Mouse (Mus musculus): ENCODE data around the gene Prkar2b. TPM values are rescaled to one million over a fixed set of nuclear protein-coding genes. Genes with fewer than 3 reads are reported as not detected.

Gene Prkar2b
- polyA plus RNA-seq, 1 experiment from 2014 or later, result 22.6 TPM

GRCm38 (mm10) chr12:31949759-31950658 is 111.1 kb downstream of the Prkar2b start, which contains the start of gene Hbp1:
TSS of gene Hbp1 (minus strand) at chr12:31950535.
- Histone ChIP-seq H3K4me1 (ENCODE audit: control insufficient read depth, insufficient read depth, low read length) (peaks cover 7% of the 10 kb centered on the region), H3K9ac (ENCODE audit: low read length) (peak within 1 kb of the TSS; percentile 96), H3K27me3 (ENCODE audit: control insufficient read depth, insufficient read depth, low read length) (no peaks in the 10 kb centered on the region), H3K9me3 (replicated peaks; ENCODE audit: control insufficient read depth, low read length) (no peaks in the 10 kb centered on the region), H3K4me2 (ENCODE audit: low read depth, low read length) (peak within 1 kb of the TSS; percentile 75), H3K4me3 (replicated peaks; ENCODE audit: low read length) (peak within 1 kb of the TSS; percentile 87), H3K27ac (ENCODE audit: low read length) (peak within 1 kb of the TSS; percentile 99), H3K36me3 (ENCODE audit: control insufficient read depth, insufficient read depth, low read length) (no peaks in the 10 kb centered on the region)
- ATAC-seq (ENCODE audit: insufficient read depth, low FRiP score), result peak; percentile 96
- 1% methylated on average over 63 of the region's 71 CpGs for WGBS

- Histone ChIP-seq H3K9me3 (replicated peaks; ENCODE audit: control insufficient read depth, low read length) (no peaks in the 10 kb centered on the region), H3K27me3 (ENCODE audit: control insufficient read depth, insufficient read depth, low read length) (no peaks in the 10 kb centered on the region), H3K27ac (ENCODE audit: low read length) (peak overlapping the region; percentile 99), H3K36me3 (ENCODE audit: control insufficient read depth, insufficient read depth, low read length) (no peaks in the 10 kb centered on the region), H3K4me1 (ENCODE audit: control insufficient read depth, insufficient read depth, low read length) (peaks cover 7% of the 10 kb centered on the region), H3K4me3 (replicated peaks; ENCODE audit: low read length) (peak overlapping the region; percentile 87), H3K9ac (ENCODE audit: low read length) (peak overlapping the region; percentile 96), H3K4me2 (ENCODE audit: low read depth, low read length) (peak overlapping the region; percentile 65)
- WGBS, result under 1% methylated on average over 57 of the region's 58 CpGs
- ATAC-seq (ENCODE audit: insufficient read depth, low FRiP score), result peak; percentile 80
These were observed 111.8 kb downstream of the Prkar2b start for GRCm38 (mm10) chr12:31949193-31949741.

- H3K36me3 ChIP-seq (ENCODE audit: control insufficient read depth, insufficient read depth, low read length), result peaks cover 6% of the 10 kb centered on the region; the same call in 1 of the 2 replicates
- no peaks in the 10 kb centered on the region for H3K27me3 ChIP-seq (ENCODE audit: control insufficient read depth, insufficient read depth, low read length)
- 22% methylated on average over 7 of the region's 7 CpGs for WGBS
These were observed 112.7 kb downstream of the Prkar2b start for GRCm38 (mm10) chr12:31948101-31949000.

GRCm38 (mm10) chr12:31947476-31947875 is 113.6 kb downstream of the Prkar2b start:
- H3K36me3 ChIP-seq (ENCODE audit: control insufficient read depth, insufficient read depth, low read length), result peaks cover 15% of the 10 kb centered on the region
- WGBS, result 85% methylated on average over 5 of the region's 5 CpGs
- H3K4me3 ChIP-seq (replicated peaks; ENCODE audit: low read length), result no peak overlapping the region
- no peak overlapping the region for H3K4me2 ChIP-seq (ENCODE audit: low read depth, low read length)
- no peaks in the 10 kb centered on the region for H3K9me3 ChIP-seq (replicated peaks; ENCODE audit: control insufficient read depth, low read length)
- ATAC-seq (ENCODE audit: insufficient read depth, low FRiP score), result no peak
- no peak overlapping the region for H3K9ac ChIP-seq (ENCODE audit: low read length)
- H3K27ac ChIP-seq (ENCODE audit: low read length), result no peak overlapping the region
- H3K4me1 ChIP-seq (ENCODE audit: control insufficient read depth, insufficient read depth, low read length), result peaks cover 7% of the 10 kb centered on the region
- no peaks in the 10 kb centered on the region for H3K27me3 ChIP-seq (ENCODE audit: control insufficient read depth, insufficient read depth, low read length)

More at GRCm38 (mm10) chr12:31948101-31949000, 112.7 kb downstream of the Prkar2b start:
- Histone ChIP-seq H3K9ac (ENCODE audit: low read length) (peak overlapping the region; percentile 96), H3K27ac (ENCODE audit: low read length) (peak overlapping the region; percentile 99; the same call in 1 of the 2 replicates), H3K4me1 (ENCODE audit: control insufficient read depth, insufficient read depth, low read length) (peaks cover 7% of the 10 kb centered on the region), H3K4me3 (replicated peaks; ENCODE audit: low read length) (peak overlapping the region; percentile 87), H3K4me2 (ENCODE audit: low read depth, low read length) (peak overlapping the region; percentile 65), H3K9me3 (replicated peaks; ENCODE audit: control insufficient read depth, low read length) (no peaks in the 10 kb centered on the region)
- ATAC-seq (ENCODE audit: insufficient read depth, low FRiP score), result no peak

GRCm38 (mm10) chr12:31944405-31944804 is 116.7 kb downstream of the Prkar2b start:
- 80% methylated on average over 2 of the region's 2 CpGs for WGBS
- Histone ChIP-seq H3K9ac (ENCODE audit: low read length) (no peak overlapping the region), H3K4me1 (ENCODE audit: control insufficient read depth, insufficient read depth, low read length) (peaks cover 2% of the 10 kb centered on the region; the same call in 1 of the 2 replicates), H3K27me3 (ENCODE audit: control insufficient read depth, insufficient read depth, low read length) (no peaks in the 10 kb centered on the region), H3K4me2 (ENCODE audit: low read depth, low read length) (no peak overlapping the region), H3K4me3 (replicated peaks; ENCODE audit: low read length) (no peak overlapping the region), H3K36me3 (ENCODE audit: control insufficient read depth, insufficient read depth, low read length) (peaks cover 20% of the 10 kb centered on the region), H3K27ac (ENCODE audit: low read length) (no peak overlapping the region), H3K9me3 (replicated peaks; ENCODE audit: control insufficient read depth, low read length) (no peaks in the 10 kb centered on the region)
- ATAC-seq (ENCODE audit: insufficient read depth, low FRiP score), result no peak

- Histone ChIP-seq H3K27me3 (ENCODE audit: control insufficient read depth, insufficient read depth, low read length) (no peaks in the 10 kb centered on the region), H3K9ac (ENCODE audit: low read length) (no peak overlapping the region), H3K4me3 (replicated peaks; ENCODE audit: low read length) (no peak overlapping the region), H3K4me1 (ENCODE audit: control insufficient read depth, insufficient read depth, low read length) (peaks cover 1% of the 10 kb centered on the region; the same call in 1 of the 2 replicates), H3K27ac (ENCODE audit: low read length) (no peak overlapping the region), H3K9me3 (replicated peaks; ENCODE audit: control insufficient read depth, low read length) (no peaks in the 10 kb centered on the region), H3K4me2 (ENCODE audit: low read depth, low read length) (no peak overlapping the region), H3K36me3 (ENCODE audit: control insufficient read depth, insufficient read depth, low read length) (peaks cover 24% of the 10 kb centered on the region)
- no peak for ATAC-seq (ENCODE audit: insufficient read depth, low FRiP score)
- WGBS, result 89% methylated on average over 4 of the region's 4 CpGs
These were observed 118.0 kb downstream of the Prkar2b start for GRCm38 (mm10) chr12:31943020-31943654.

GRCm38 (mm10) chr12:31939026-31939425 is 122.1 kb downstream of the Prkar2b start:
- Histone ChIP-seq H3K27ac (ENCODE audit: low read length) (no peak overlapping the region), H3K9ac (ENCODE audit: low read length) (no peak overlapping the region), H3K27me3 (ENCODE audit: control insufficient read depth, insufficient read depth, low read length) (no peaks in the 10 kb centered on the region), H3K4me1 (ENCODE audit: control insufficient read depth, insufficient read depth, low read length) (no peaks in the 10 kb centered on the region), H3K4me2 (ENCODE audit: low read depth, low read length) (no peak overlapping the region), H3K9me3 (replicated peaks; ENCODE audit: control insufficient read depth, low read length) (no peaks in the 10 kb centered on the region), H3K4me3 (replicated peaks; ENCODE audit: low read length) (no peak overlapping the region), H3K36me3 (ENCODE audit: control insufficient read depth, insufficient read depth, low read length) (peaks cover 32% of the 10 kb centered on the region)
- ATAC-seq (ENCODE audit: insufficient read depth, low FRiP score), result no peak

- no peak overlapping the region for H3K4me2 ChIP-seq (ENCODE audit: low read depth, low read length)
- no peak overlapping the region for H3K9ac ChIP-seq (ENCODE audit: low read length)
- no peak overlapping the region for H3K27ac ChIP-seq (ENCODE audit: low read length)
- no peaks in the 10 kb centered on the region for H3K4me1 ChIP-seq (ENCODE audit: control insufficient read depth, insufficient read depth, low read length)
- no peaks in the 10 kb centered on the region for H3K27me3 ChIP-seq (ENCODE audit: control insufficient read depth, insufficient read depth, low read length)
- no peak overlapping the region for H3K4me3 ChIP-seq (replicated peaks; ENCODE audit: low read length)
- no peaks in the 10 kb centered on the region for H3K9me3 ChIP-seq (replicated peaks; ENCODE audit: control insufficient read depth, low read length)
- peaks cover 27% of the 10 kb centered on the region for H3K36me3 ChIP-seq (ENCODE audit: control insufficient read depth, insufficient read depth, low read length)
- no peak for ATAC-seq (ENCODE audit: insufficient read depth, low FRiP score)
- 90% methylated on average over 4 of the region's 4 CpGs for WGBS
These were observed 122.6 kb downstream of the Prkar2b start for GRCm38 (mm10) chr12:31938391-31938997.

Measured in stomach, embryonic 16.5 days (tissue).